Mouse (Mus musculus) liver, adult (tissue): ENCODE data around the gene Rasl10b.

ENCODE experiments used
- GATA4 ChIP-seq: IDR thresholded peaks from 2 replicates; pipeline ENCODE4 v1.6.1; 2014; ENCODE audit warnings: mild to moderate bottlenecking, low read length; ENCODE audit not compliant: insufficient replicate concordance

Rasl10b gene

DNA sequence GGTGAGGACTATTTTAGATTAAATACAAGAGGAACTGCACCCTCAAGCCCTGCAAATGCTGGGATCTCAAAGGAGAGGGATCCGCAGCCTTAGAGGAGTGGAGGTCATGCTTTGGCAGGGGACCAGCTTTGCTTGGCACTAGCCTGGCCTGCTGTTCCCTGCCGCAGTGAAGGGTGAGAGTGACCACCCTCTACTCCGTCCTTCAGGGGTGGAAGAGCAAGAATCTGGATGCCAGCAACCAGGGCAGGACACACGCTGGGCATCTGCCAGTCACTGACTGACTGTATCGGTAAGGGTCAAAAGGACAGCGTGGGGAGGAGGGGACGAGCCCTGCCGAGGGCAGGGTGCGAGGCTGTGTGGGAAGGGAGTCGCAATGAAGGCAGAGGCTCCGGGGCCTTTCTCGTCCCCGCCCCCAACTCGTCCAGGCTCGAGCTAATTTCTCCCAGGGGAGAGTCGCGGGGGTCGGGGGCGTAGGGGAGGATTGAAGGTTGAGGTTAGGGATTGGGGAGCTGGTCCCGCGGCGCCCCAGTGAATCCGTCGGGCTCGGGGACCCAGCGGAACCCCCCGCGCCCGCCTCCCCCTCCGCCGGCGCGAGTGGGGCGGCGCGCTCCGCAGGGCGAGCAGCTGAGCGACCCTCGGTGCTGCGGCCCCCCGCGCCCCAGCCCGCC lies at the start of gene Rasl10b:
Gene Rasl10b (plus strand): TSS at position 51 of the 668 bp plus-strand sequence.
- no peak for TF ChIP-seq GATA4

DNA sequence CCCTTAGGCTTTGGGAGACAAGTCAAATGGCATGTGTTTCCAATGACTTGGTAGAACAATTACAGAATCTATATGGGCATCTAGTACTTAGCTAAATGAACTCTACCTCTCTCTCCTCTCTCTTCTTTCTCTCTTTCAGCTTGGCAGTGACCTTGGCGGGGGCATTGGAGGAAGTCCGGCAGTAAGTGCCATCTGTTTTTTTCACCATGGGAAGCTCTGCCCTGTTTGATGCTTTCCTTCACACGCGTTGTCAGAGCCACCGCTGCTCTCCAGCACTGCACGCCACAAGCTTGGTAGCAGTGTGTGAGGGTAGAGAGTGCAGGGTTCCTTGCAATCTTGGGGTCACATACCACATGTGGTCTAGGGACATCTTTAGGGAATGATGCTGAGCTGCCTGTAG lies 44.3 kb upstream of the Rasl10b start:
- no peak for TF ChIP-seq GATA4

DNA sequence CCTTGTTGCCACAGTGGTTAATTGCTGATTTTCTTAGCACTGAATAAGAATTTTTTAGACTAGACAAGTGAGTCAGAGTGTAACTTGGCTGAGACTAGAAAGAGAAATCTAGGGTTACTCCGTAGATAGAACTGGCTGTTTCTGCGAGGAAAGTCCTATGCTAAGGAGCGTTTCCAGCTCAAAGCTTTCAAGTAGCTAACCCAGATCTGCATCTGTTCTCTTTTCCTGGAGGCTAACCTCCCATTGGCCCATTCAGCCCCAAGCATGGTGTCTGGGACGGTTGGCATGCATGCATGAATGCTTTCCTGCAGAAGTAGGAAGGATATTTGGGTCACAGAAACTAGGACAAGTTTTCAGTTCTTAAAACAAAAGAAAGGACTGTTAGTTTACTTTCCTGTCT lies 37.7 kb upstream of the Rasl10b start:
- no peak for TF ChIP-seq GATA4

DNA sequence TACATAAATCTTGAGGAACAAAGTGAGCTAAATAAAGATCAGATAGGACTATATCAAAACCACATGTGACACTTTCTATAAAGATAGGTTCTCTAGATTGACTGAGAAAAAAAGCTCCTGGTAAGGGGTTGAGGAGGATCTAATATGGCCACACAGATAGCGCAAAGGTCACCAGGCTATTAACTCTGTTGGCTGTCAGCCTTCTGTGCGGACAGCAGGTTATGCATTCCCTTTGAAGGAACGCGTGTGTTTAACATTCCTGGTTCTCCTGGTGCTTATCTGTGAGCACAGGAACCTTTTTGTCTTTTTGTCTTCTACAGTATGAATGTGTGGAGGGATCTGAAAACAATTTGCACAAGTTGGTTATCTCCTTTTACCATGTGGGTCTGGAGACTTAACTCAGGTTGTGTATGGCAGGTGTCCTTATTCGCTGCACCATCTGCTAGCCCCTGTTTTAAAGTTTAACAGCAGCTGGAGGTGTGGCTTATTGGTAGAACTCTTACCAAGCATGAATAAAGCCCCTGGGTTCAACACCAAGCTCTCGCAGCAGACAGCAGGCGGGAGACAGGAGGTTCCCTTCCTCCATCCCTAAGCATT lies 29.1 kb upstream of the Rasl10b start:
- no peak for TF ChIP-seq GATA4

DNA sequence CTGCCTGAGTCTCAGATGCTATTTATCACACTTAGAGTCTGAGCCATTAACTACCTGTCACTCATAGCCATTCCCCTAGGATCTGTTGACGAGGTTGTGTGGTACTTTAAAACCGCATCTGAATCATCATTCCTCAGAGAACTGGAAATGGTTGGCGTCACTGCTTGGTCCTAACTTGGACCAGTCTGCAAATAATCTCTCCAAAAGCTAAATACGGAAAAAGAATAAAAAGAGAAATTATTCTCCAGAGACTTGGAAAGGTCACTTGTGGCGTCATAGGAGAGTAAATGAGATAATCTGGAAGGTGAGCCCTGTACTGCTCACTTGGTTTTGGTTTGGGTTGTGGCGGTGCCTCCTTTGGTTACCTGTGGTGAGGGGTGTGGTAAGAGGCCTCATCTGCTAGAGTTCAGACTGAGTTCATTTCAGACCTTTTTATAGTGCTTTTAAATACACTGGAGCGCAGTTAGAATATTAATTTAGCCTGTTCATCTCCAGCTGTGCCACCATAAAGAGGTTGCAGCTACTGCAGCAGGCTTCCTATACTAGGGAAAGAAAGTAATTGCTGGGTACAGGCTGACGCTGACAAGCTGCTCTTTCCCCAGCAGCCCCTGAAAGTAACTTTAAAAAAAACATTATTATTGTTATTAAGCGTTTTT lies 25.9 kb upstream of the Rasl10b start:
- TF ChIP-seq GATA4: no peak

DNA sequence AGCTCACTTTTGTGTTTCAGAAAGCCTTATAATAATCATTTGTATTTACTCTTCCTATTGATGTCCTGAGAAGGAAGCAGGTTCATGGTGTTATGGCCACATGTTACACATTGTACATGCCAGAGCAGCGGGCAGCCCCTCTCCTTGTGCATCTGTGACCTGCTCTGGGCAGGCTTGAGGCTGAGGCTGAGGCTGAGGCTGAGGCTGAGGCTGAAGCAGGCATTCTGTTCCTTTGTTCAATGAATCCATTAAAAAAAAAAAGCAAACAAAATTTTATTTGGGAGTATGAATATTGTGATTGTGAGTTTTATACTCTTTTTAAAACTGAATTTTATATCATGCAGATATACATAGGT lies 25.4 kb upstream of the Rasl10b start:
- no peak for TF ChIP-seq GATA4

DNA sequence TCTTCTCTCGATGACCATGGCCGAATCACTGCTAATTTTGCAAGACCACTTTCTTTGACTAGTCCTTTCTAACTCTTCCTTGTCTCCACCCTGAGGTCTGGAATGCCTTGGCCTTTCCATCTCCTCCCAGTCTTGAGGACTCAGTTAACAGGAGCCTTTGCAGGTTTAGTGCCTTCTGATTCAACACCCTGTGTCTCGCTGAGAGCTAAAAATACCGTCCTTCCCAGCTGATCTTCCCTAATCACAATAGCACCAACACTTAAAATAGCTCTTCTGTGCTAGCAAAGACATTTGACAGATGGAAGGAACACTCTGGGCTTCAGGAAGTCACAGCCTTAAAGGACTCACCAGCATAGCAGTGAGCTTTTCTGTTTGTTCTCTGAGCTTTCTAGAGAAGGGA lies 15.9 kb upstream of the Rasl10b start:
- no peak for TF ChIP-seq GATA4

DNA sequence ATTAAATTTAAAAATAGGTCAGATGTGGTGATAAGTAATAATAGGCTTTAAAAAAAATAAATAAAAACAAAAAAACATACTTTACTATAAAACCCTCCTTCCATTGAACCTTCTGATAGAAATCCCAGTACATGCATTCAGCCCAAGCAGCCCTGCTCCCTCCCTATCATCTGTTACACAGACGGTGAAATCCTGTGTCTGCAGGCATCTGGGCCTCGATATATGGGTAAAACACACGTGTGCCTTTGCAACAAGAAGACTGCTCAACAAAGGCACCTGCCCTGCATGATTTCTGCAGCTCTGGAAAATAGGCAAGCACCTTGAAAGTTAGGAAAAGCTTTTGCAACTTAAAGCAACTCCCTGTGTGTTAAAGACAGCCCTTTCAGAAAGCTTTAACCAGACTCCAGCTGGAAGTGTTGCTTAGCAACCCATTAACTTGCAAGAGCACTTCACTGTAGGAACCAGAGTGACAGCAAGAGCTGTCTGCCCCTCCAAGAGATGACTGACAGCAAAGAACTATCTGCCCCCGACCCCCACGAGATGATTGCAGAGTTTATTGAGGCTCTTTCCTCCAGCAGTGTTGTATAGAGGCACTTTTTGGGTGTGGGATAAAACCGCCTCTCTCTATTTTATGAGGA lies 14.0 kb upstream of the Rasl10b start:
- TF ChIP-seq GATA4: no peak

DNA sequence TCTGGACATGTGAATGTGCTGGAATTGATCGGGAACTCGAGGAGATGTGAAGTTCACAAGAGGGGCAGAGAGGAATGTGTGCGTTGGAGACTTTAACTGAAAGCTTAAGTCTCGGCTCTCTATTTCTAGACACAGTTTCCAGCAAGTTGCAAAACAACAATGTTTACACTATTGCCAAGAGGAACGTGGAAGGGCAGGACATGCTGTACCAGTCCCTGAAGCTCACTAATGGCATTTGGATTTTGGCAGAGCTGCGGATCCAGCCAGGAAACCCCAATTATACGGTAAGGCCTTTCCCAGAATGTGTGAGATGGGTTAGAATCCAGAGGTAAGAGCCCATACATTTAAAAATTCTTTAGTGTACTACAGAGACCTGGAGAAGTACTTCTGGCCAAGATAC lies 11.3 kb upstream of the Rasl10b start:
- no peak for TF ChIP-seq GATA4

DNA sequence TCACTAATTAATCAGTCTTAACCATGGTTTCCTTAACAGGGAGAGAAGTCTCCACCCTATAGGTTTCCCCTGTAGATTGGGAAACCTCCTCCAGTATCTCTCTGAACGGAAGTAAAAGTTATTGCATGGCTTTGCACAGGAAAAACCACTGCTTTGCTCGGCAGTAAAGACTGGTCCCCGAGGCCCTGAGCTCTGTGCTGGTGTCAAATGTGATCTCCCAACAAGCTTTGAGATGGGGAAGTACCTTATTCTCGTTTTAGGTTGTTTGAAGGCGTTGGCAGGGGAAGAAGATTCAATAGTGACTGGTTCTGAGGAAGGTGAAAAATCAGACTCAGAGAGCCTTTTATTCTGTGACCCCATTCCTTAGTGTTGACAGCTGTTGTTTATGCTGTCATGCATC lies 10.2 kb upstream of the Rasl10b start:
- no peak for TF ChIP-seq GATA4

DNA sequence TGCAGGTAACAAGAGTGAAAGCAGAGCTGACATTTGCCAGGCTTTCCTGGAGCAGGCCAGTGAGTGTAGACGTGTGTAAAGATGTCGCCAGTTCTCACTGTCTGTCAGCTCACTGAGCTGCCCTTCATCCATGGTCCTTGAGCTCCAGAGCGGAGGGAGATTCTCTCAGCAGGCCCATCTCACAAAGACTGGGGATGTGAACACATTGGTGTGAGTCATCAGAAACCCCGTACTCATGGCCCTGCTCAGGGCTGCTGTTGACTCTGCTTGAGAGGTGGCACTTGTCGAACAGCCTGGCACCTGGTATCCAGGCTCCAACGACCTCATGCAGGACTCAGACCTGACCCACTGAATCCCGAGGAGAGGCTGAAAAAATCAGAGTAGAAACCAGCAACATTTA lies 5.2 kb upstream of the Rasl10b start:
- TF ChIP-seq GATA4: no peak

DNA sequence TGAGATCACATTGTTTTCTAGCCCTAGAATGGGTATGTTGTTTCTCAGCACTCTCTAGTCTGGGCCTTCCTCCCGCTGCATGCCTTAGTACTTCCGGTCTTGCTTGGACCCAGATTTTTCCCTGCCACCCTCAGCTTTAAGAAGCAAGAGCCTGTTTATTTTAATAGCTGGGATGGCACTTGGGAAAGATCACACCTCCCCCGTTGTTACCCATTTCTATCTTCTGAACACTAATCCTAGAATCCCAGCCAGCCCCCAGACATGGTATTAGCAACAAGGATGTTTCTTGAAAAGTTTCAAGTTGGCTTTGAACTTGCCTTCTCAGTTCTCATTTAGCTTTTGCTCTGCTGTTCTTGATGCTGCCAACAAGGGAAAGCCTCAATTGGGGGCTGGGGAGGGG lies 2.5 kb upstream of the Rasl10b start:
- no peak for TF ChIP-seq GATA4

DNA sequence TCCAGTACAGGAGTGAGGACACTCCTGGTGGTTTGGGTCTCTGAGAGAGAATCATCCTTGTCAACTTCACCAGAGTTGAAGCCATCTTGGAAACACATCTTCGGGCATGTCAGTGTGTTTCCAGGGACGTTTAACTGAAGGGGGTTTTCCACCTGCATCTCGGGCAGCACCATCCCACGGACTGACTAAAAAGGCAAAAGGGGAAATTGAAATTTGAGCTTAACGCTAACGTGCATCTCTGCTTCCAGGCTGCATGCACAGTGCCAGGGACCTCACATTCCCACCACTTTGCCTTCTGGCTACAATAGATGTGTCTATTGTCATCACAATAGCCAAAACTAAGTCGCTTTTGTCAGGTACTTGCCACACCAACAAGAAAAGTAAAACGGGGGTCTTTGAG lies 695 bp upstream of the Rasl10b start:
- TF ChIP-seq GATA4: no peak

DNA sequence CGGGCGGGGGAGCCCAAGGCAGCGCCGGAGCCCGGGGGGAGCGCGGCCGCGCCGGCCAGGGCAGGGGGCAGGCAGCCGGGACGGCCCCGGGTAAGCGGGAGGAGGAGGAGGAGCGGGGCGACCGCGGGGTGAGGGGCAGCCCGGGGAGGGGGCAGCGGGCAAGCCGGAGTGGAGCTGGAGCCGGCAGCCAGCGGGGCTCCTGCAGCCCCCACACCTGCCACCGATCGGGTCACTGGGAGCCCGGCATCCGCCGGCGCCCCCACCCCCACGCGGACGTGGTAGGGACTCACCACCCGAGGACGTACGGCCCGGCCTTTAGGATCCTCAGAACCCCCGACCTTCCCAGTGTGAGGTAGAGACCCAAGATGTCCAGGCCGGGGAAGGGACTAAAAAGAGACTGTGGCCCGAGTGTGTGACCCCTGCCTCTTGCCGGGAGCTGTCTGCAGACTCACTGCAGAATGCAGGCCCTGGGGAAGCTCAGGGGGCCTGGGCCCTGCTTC lies 905 bp downstream of the Rasl10b start:
- no peak for TF ChIP-seq GATA4

DNA sequence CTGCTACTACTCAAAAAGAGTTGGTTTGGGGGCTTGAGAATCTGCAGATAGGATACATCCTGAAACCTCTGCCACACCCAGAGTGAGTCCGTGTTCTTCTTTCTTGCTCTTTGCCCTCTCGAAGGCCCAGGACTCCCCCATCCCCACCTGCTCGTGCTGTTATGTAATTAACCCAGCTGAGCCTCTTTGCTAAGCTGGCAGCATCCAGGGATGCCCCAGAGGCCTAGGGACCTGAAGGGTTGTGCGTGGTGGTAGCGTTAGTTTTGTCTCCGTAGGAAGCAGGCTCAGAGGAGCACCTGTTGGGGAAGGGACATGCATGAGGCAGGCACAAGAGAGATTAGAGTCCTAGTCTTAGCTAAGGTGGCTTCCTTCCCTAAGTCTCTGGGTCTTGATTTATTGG lies 1.6 kb downstream of the Rasl10b start:
- TF ChIP-seq GATA4: no peak

DNA sequence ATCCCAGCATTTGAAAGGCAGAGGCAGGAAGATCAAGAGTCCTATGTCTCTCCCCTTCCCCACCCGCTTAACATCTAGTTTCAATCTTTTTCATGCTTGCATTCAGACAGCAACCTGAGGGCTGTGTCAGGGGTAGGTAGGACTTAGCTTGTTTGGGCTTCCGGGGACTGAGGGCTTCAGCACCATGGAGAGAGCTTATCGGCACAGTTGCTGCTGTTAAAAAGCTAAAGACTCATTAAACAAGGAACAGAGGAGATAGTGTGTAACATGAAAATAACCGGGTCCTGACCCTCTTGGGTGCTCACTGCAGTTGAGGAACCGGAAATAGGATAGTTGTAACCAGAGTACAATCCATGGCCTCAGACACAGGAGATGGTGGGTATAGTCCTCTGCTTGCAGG lies 8.1 kb downstream of the Rasl10b start:
- no peak for TF ChIP-seq GATA4
